ENCODE assay signal across 8 mouse cellular contexts in the genomic region with DNA sequence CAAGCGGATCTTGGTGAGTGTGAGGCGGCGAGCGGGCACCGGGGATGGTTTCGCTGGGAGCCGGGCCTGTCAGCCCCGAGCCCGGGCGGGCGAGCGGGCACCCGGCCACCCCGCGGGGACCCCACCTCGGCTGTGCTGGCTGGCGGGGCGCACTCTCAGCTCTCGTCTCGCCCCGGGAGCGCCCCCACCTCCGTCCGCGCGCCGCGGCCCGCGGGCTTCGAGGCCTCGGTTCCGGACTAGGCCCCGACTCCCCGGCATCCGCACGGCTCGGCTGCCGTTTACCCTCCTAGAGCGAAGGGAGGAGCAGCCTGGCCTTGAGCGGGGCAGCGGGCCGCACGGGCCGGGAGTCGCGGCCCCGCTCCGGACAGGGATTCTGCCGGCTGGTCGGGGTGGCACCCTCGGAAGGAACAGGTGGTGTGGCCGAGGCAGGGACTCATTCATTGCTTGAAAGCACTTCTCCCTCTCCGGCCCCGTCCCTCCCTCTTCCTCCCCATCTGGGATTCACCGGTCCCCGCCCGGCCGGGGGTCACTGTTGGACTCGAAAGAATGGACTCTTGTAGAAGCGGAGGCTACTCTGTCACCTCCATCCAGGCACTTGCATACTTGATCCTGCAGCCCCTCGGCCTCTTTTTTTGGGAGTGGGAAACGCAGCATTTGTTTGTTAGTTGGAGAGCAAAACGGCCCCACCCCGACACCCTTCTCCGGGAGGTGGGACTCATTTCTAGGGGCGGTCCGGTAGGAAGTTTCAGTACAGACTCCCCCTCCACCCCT. TPM values are rescaled to one million over a fixed set of nuclear protein-coding genes. Genes with fewer than 3 reads are reported as not detected.
DNase-seq lines count a peak whose midpoint lies in the region; ATAC-seq and TF ChIP-seq lines count a peak whose summit lies in the region.

No protein-coding gene starts in this region.

- peak overlapping the region; percentile 93 for H3K27ac ChIP-seq in ES-E14 (ENCODE audit: insufficient read depth, low read depth, low read length, poor library complexity, severe bottlenecking)
- peak overlapping the region; percentile 75 for H3K27ac ChIP-seq in bone marrow macrophage, adult 2 months (ENCODE audit: insufficient read depth, low read depth, low read length)
- H3K27ac ChIP-seq in forebrain, embryonic 11.5 days (ENCODE audit: low read depth, low read length), result peak overlapping the region; percentile 85
- peak overlapping the region; percentile 96 for H3K27ac ChIP-seq in heart, embryonic 16.5 days (ENCODE audit: low read length)
- peak overlapping the region; percentile 96 for H3K27ac ChIP-seq in lung, postnatal 0 days (ENCODE audit: low read length)

- no peaks in the 10 kb centered on the region for H3K27me3 ChIP-seq in forebrain, embryonic 11.5 days (ENCODE audit: control insufficient read depth, insufficient read depth, low read length)
- no peaks in the 10 kb centered on the region for H3K27me3 ChIP-seq in heart, embryonic 16.5 days (ENCODE audit: control insufficient read depth, insufficient read depth, low read length)
- H3K27me3 ChIP-seq in lung, postnatal 0 days (replicated peaks; ENCODE audit: insufficient read depth, low read length), result no peaks in the 10 kb centered on the region

- TF ChIP-seq POLR2A in bone marrow macrophage, adult 2 months (IDR thresholded peaks at IDR 0.05; ENCODE audit: borderline replicate concordance, low read depth, low read length), result no peak

- no peak for TF ChIP-seq CTCF in bone marrow macrophage, adult 2 months (IDR thresholded peaks at IDR 0.05; ENCODE audit: low read depth, low read length)
- TF ChIP-seq CTCF in lung, postnatal 0 days (IDR thresholded peaks at IDR 0.05), result no peak

- H3K9ac ChIP-seq in ES-E14 (ENCODE audit: insufficient read depth, low read depth, low read length, poor library complexity, severe bottlenecking), result peak overlapping the region; percentile 100
- H3K9ac ChIP-seq in forebrain, embryonic 11.5 days (ENCODE audit: low read length), result peak overlapping the region; percentile 98
- peak overlapping the region; percentile 93 for H3K9ac ChIP-seq in heart, embryonic 16.5 days (ENCODE audit: low read length)
- peak overlapping the region; percentile 94 for H3K9ac ChIP-seq in lung, postnatal 0 days (replicated peaks; ENCODE audit: low read depth)

- TF ChIP-seq EP300 in lung, postnatal 0 days (IDR thresholded peaks at IDR 0.05), result no peak

- H3K4me1 ChIP-seq in ES-E14 (ENCODE audit: control insufficient read depth in 2 of 2, insufficient read depth in 2 of 2, low read length in 2 of 2, poor library complexity in 1 of 2), result peaks cover 3 to 6% of the 10 kb centered on the region in 2 experiments
- H3K4me1 ChIP-seq in bone marrow macrophage, adult 2 months (ENCODE audit: control insufficient read depth, insufficient read depth, low read length), result peaks cover 40% of the 10 kb centered on the region
- peaks cover 8% of the 10 kb centered on the region; the same call in 1 of the 2 replicates for H3K4me1 ChIP-seq in forebrain, embryonic 11.5 days (replicated peaks; ENCODE audit: control insufficient read depth, insufficient read depth, low read length)
- H3K4me1 ChIP-seq in heart, embryonic 16.5 days (ENCODE audit: control insufficient read depth, insufficient read depth, low read length), result peaks cover 20% of the 10 kb centered on the region
- H3K4me1 ChIP-seq in lung, postnatal 0 days (ENCODE audit: insufficient read depth, low read depth, low read length), result peaks cover 7% of the 10 kb centered on the region; the same call in 1 of the 2 replicates

- no peaks in the 10 kb centered on the region; the same call in 1 of the 2 replicates for H3K36me3 ChIP-seq in ES-E14 (ENCODE audit: control insufficient read depth, insufficient read depth, low read length, poor library complexity, severe bottlenecking)
- H3K36me3 ChIP-seq in forebrain, embryonic 11.5 days (ENCODE audit: control insufficient read depth, insufficient read depth, low read length), result no peaks in the 10 kb centered on the region
- H3K36me3 ChIP-seq in heart, embryonic 16.5 days (ENCODE audit: control insufficient read depth, insufficient read depth), result no peaks in the 10 kb centered on the region
- no peaks in the 10 kb centered on the region for H3K36me3 ChIP-seq in lung, postnatal 0 days (ENCODE audit: insufficient read depth, low read length)

- ATAC-seq in forebrain, embryonic 11.5 days (replicated peaks; ENCODE audit: low FRiP score), result peak; percentile 51
- ATAC-seq in heart, embryonic 16.5 days (replicated peaks; ENCODE audit: extremely low read depth, insufficient read depth, low FRiP score), result peak; percentile 42
- ATAC-seq in lung, postnatal 0 days, result peak; percentile 64

- peak overlapping the region; percentile 95 to 97 for H3K4me3 ChIP-seq in ES-E14 (ENCODE audit: insufficient read depth in 1 of 2, low read depth in 1 of 2, low read length in 2 of 2, poor library complexity in 1 of 2, severe bottlenecking in 1 of 2)
- H3K4me3 ChIP-seq in bone marrow macrophage, adult 2 months (ENCODE audit: insufficient read depth, low read length), result peak overlapping the region; percentile 83
- H3K4me3 ChIP-seq in forebrain, embryonic 11.5 days (ENCODE audit: low read depth, low read length), result peak overlapping the region; percentile 99
- peak overlapping the region; percentile 96 for H3K4me3 ChIP-seq in heart, embryonic 16.5 days (ENCODE audit: low read length)
- peak overlapping the region; percentile 98 for H3K4me3 ChIP-seq in lung, postnatal 0 days (ENCODE audit: low read depth, low read length)

- in situ Hi-C loops in ES-E14 (cut with MboI; ENCODE audit: low sequenced_read_pairs in 2 of 2, unreplicated experiment in 2 of 2), result no loop called here

- DNase-seq in ES-E14 (ENCODE audit: low read depth, low spot score), result no peak
- peak; percentile 76 for DNase-seq in forebrain, embryonic 11.5 days (ENCODE audit: low spot score)
- DNase-seq in kidney, postnatal 36 days, result peak; percentile 37 to 67
- DNase-seq in lung, postnatal 0 days (ENCODE audit: low spot score), result peak; percentile 70
- peak; percentile 29 for DNase-seq in ovary, postnatal 14 days (ENCODE audit: low spot score)
- peak; percentile 39 for DNase-seq in urinary bladder, postnatal 14 days (ENCODE audit: low spot score)

- under 1% methylated on average over 68 of the region's 68 CpGs for WGBS in forebrain, embryonic 11.5 days
- WGBS in heart, embryonic 16.5 days, result under 1% methylated on average over 68 of the region's 68 CpGs
- WGBS in lung, postnatal 0 days, result under 1% methylated on average over 43 of the region's 68 CpGs

- H3K4me2 ChIP-seq in forebrain, embryonic 11.5 days (ENCODE audit: low read depth, low read length, severe bottlenecking), result peak overlapping the region; percentile 74
- peak overlapping the region; percentile 84 for H3K4me2 ChIP-seq in heart, embryonic 16.5 days (ENCODE audit: low read depth, low read length)
- peak overlapping the region; percentile 83 for H3K4me2 ChIP-seq in lung, postnatal 0 days (replicated peaks; ENCODE audit: low read depth, low read length)

- no peaks in the 10 kb centered on the region for H3K9me3 ChIP-seq in ES-E14 (ENCODE audit: control insufficient read depth, insufficient read depth, low read depth, low read length)
- H3K9me3 ChIP-seq in forebrain, embryonic 11.5 days (ENCODE audit: control insufficient read depth, low read length), result no peaks in the 10 kb centered on the region
- H3K9me3 ChIP-seq in heart, embryonic 16.5 days (replicated peaks; ENCODE audit: control insufficient read depth, low read length), result no peaks in the 10 kb centered on the region
- no peaks in the 10 kb centered on the region for H3K9me3 ChIP-seq in lung, postnatal 0 days (ENCODE audit: low read length)

TF ChIP-seq in ES-E14, 5 proteins besides CTCF, POLR2A, EP300 and RAD21:
- no peak for TF ChIP-seq MAFK (IDR thresholded peaks at IDR 0.05; ENCODE audit: insufficient read depth, low read depth, low read length)
- TF ChIP-seq ZC3H11A (IDR thresholded peaks at IDR 0.05; ENCODE audit: borderline replicate concordance, low read depth, low read length), result 0 out of 2 replicates have a peak, but pooled peaks have one; percentile 1
- TF ChIP-seq CHD2 (IDR thresholded peaks at IDR 0.05; ENCODE audit: low read depth, low read length), result no peak
- TF ChIP-seq ZNF384 (IDR thresholded peaks at IDR 0.05; ENCODE audit: low read depth, low read length), result no peak
TF ChIP-seq in ES-E14: peak in this region for 1.

RNA-seq across cellular contexts. Expression of a gene that starts 1.6 kb away (rescaled TPM):
- total RNA-seq in ES-E14 (2012; rRNA removed), result 43.7 and 53.4 TPM in 2 replicates
- 48.1 and 56.7 TPM in 2 replicates for polyA plus RNA-seq in bone marrow macrophage, adult 2 months (2012; ENCODE audit: insufficient read depth, insufficient read length, missing spikeins)
- polyA plus RNA-seq in forebrain, embryonic 11.5 days (2014; fragmentation: Nextera tagmentation; extraction: Ambion mirVana), result 61.5 and 62.6 TPM in 2 replicates
- 29.9 and 32.7 TPM in 2 replicates for polyA plus RNA-seq in heart, embryonic 16.5 days (2015; fragmentation: Nextera tagmentation; extraction: Ambion mirVana)
- 12.7 and 16.9 TPM in 2 replicates for polyA plus RNA-seq in lung, postnatal 0 days (2015; fragmentation: Nextera tagmentation; extraction: Ambion mirVana)

RNA-seq across cellular contexts. Expression of a gene that starts 7.8 kb away (rescaled TPM):
- 152 and 231 TPM in 2 replicates for total RNA-seq in ES-E14 (2012; rRNA removed)
- 133 and 140 TPM in 2 replicates for polyA plus RNA-seq in bone marrow macrophage, adult 2 months (2012; ENCODE audit: insufficient read depth, insufficient read length, missing spikeins)
- 628 and 672 TPM in 2 replicates for polyA plus RNA-seq in forebrain, embryonic 11.5 days (2014; fragmentation: Nextera tagmentation; extraction: Ambion mirVana)
- 1,483 and 1,554 TPM in 2 replicates for polyA plus RNA-seq in heart, embryonic 16.5 days (2015; fragmentation: Nextera tagmentation; extraction: Ambion mirVana)
- 498 and 517 TPM in 2 replicates for polyA plus RNA-seq in lung, postnatal 0 days (2015; fragmentation: Nextera tagmentation; extraction: Ambion mirVana)

RNA-seq across cellular contexts. Expression of a gene that starts 20.0 kb away (rescaled TPM):
- total RNA-seq in ES-E14 (2012; rRNA removed), result 12.5 and 17.5 TPM in 2 replicates
- not detected in 2 replicates for polyA plus RNA-seq in bone marrow macrophage, adult 2 months (2012; ENCODE audit: insufficient read depth, insufficient read length, missing spikeins)
- polyA plus RNA-seq in forebrain, embryonic 11.5 days (2014; fragmentation: Nextera tagmentation; extraction: Ambion mirVana), result 5.2 and 8.4 TPM in 2 replicates
- polyA plus RNA-seq in heart, embryonic 16.5 days (2015; fragmentation: Nextera tagmentation; extraction: Ambion mirVana), result 10.2 and 10.7 TPM in 2 replicates
- not detected in 2 replicates for polyA plus RNA-seq in lung, postnatal 0 days (2015; fragmentation: Nextera tagmentation; extraction: Ambion mirVana)
